Mouse (Mus musculus) neural tube, embryonic 11.5 days (tissue): ENCODE data around the gene Adrb1. TPM values are rescaled to one million over a fixed set of nuclear protein-coding genes. Genes with fewer than 3 reads are reported as not detected.

Experiments
- ATAC-seq: fragments of 200-750 bp; cut with Nextera tagmentation; 2 replicates; pipeline ENCODE4 v1.8.0; 2017; ENCODE audit warnings: moderate number of reproducible peaks, mild to moderate bottlenecking, moderate TSS enrichment, moderate library complexity; ENCODE audit not compliant: insufficient read depth, low FRiP score, low TSS enrichment
- DNase-seq: peaks from one replicate; pipeline ENCODE4 v3.0.0-alpha.2; 2015; ENCODE audit warnings: low spot score
- H3K27ac ChIP-seq: fragments of 300-500 bp; sonication (generic); 2 replicates; pipeline ENCODE4 v1.5.1; 2014; ENCODE audit warnings: low read depth, mild to moderate bottlenecking, low read length
- H3K27me3 ChIP-seq: fragments of 300-500 bp; sonication (generic); 2 replicates; pipeline ENCODE4 v1.6.1; 2014; ENCODE audit warnings: mild to moderate bottlenecking, low read length, mixed read lengths; ENCODE audit not compliant: control insufficient read depth, insufficient read depth
- H3K36me3 ChIP-seq: fragments of 300-500 bp; sonication (generic); 2 replicates; pipeline ENCODE4 v1.6.1; 2014; ENCODE audit warnings: mild to moderate bottlenecking, low read length, moderate library complexity, mixed read lengths; ENCODE audit not compliant: control insufficient read depth, insufficient read depth
- H3K4me1 ChIP-seq: fragments of 300-500 bp; sonication (generic); 2 replicates; pipeline ENCODE4 v1.6.1; 2014; ENCODE audit warnings: low read length, mixed read lengths; ENCODE audit not compliant: control insufficient read depth, insufficient read depth
- H3K4me2 ChIP-seq: fragments of 300-500 bp; sonication (generic); 2 replicates; pipeline ENCODE4 v1.6.1; 2014; ENCODE audit warnings: low read depth, mild to moderate bottlenecking, moderate library complexity
- H3K4me3 ChIP-seq: fragments of 300-500 bp; sonication (generic); 2 replicates; pipeline ENCODE4 v1.5.1; 2014; ENCODE audit warnings: low read depth, low read length
- H3K9ac ChIP-seq: fragments of 300-500 bp; sonication (generic); 2 replicates; pipeline ENCODE4 v1.6.1; 2014; ENCODE audit warnings: mild to moderate bottlenecking, low read length
- H3K9me3 ChIP-seq: fragments of 300-500 bp; sonication (generic); 2 replicates; pipeline ENCODE4 v1.6.1; 2016; ENCODE audit warnings: low read length; ENCODE audit not compliant: control insufficient read depth
- WGBS: fragments of 180-500 bp; shearing (Covaris S2); extraction: QIAGEN DNeasy Blood & Tissue Kit; methylation state at CpG from one replicate; pipeline ENCODE4 v1.1.7; 2014; 5-methylcytosine and 5-hydroxymethylcytosine counted together
- polyA plus RNA-seq: library from polyadenylated mRNA; unstranded; fragments of >200 nt; fragmentation: Nextera tagmentation; extraction: Ambion mirVana; gene quantifications from 2 replicates; pipeline ENCODE4 v1.2.1, GENCODE M21; 2014

Gene Adrb1
- polyA plus RNA-seq, 1 experiment from 2014 or later, result 0.20 TPM

DNA sequence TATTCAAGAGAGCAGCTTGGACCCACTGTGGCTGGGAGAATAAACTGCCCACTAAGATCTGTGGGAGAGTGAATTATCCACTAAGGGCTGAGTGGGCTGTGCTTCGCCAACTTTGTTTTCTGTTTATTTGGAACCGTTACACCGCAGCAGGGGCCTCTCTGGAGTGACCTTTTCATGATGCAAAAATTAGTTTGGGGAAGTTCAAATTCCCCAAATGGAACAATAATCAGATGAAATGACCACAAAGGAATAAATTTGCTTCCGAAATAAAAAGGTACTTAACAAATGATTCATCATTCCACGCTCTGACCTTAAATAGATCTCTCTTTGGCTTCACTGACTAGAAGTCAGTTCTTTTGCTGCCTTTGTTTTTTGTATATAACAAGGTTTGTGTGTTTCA, 8.4 kb upstream of the Adrb1 start:
- DNase-seq (no peak), ATAC-seq (no peak)
- WGBS, result 97% methylated on average over 5 of the region's 5 CpGs
- no peak overlapping the region for H3K9ac ChIP-seq
- no peaks in the 10 kb centered on the region for H3K36me3 ChIP-seq
- no peaks in the 10 kb centered on the region for H3K9me3 ChIP-seq
- no peaks in the 10 kb centered on the region for H3K4me1 ChIP-seq
- no peak overlapping the region for H3K4me2 ChIP-seq
- H3K4me3 ChIP-seq, result no peak overlapping the region
- no peaks in the 10 kb centered on the region for H3K27me3 ChIP-seq
- H3K27ac ChIP-seq, result no peak overlapping the region

DNA sequence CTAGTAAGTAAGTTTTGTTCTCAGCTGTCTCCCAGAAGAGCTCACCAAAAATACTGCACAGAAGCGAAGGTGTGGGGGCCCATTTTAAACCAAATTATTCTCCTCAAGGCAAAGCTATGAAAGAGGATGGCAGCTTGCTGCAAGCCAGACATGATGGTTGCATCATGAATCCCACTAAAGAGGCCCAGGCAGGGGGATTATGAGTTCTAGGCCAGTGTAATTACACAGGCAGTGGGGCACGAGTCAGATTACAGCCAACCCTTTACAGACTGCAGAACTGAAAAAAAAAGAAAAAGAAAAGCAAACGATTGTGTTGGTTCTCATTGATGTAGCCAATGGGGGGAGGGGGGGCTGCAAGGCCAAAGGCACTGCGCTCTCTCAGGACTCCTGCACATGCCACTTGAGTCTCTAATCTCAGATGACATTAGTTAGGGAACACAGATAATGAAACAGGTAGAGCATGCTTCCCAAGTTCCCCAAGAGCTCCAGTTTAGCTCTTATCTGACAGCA, 7.3 kb upstream of the Adrb1 start:
- Histone ChIP-seq H3K36me3 (no peaks in the 10 kb centered on the region), H3K4me2 (no peak overlapping the region), H3K27ac (no peak overlapping the region), H3K27me3 (peaks cover 6% of the 10 kb centered on the region; the same call in 1 of the 2 replicates), H3K4me3 (no peak overlapping the region), H3K4me1 (no peaks in the 10 kb centered on the region), H3K9ac (no peak overlapping the region), H3K9me3 (no peaks in the 10 kb centered on the region)
- 51% methylated on average over 4 of the region's 4 CpGs for WGBS
- ATAC-seq (no peak), DNase-seq (no peak)

DNA sequence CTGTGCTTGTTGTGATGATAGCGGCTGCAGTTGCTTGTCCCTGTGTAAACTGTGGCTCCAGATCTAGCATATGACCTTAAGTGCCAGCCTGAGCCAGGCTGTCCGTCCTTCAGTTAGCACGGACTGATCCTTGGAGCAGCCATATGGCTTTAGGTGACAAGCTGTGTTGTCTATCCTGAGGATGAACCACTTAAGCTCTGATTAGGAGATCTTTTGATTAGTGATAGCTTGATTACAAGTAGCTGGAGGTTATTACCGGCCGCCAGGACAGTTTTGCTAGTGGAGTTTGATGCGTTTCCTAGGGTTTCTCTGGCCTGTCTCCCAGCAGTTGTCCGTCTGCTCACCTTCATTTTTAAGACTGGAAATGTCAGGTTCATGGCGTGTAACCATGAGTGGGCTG, 4.0 kb upstream of the Adrb1 start:
- Histone ChIP-seq H3K4me2 (no peak overlapping the region), H3K9ac (no peak overlapping the region), H3K4me3 (no peak overlapping the region), H3K4me1 (peaks cover 9% of the 10 kb centered on the region), H3K27me3 (peaks cover 38% of the 10 kb centered on the region), H3K9me3 (no peaks in the 10 kb centered on the region), H3K27ac (no peak overlapping the region), H3K36me3 (no peaks in the 10 kb centered on the region)
- 82% methylated on average over 8 of the region's 8 CpGs for WGBS
- no peak for DNase-seq
- no peak for ATAC-seq

DNA sequence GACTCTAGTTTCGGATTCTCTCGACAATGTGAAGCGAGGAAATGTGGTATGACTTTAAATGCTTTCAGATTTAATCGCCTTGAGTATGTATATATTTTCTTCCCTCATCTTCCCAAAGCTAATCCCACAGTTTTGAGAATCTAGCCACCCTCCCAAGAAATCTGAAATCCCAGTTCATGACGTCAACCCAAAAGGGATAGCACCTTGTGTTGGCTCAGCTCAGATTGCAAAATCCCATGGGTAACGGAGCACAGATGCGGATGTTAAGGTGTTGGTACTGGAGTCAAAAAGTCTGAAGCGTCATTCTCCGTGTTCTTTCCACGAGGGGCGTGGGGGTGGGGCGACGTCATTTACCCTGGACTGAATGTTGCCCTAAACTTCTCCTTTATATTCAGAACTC, 1.1 kb upstream of the Adrb1 start:
- DNase-seq (no peak), ATAC-seq (no peak)
- H3K27me3 ChIP-seq, result peaks cover 60% of the 10 kb centered on the region
- no peaks in the 10 kb centered on the region for H3K9me3 ChIP-seq
- no peak overlapping the region for H3K27ac ChIP-seq
- peak overlapping the region; percentile 80 for H3K4me2 ChIP-seq
- no peak overlapping the region for H3K9ac ChIP-seq
- WGBS, result 27% methylated on average over 13 of the region's 13 CpGs
- H3K36me3 ChIP-seq, result no peaks in the 10 kb centered on the region
- peaks cover 12% of the 10 kb centered on the region for H3K4me1 ChIP-seq
- no peak overlapping the region for H3K4me3 ChIP-seq

DNA sequence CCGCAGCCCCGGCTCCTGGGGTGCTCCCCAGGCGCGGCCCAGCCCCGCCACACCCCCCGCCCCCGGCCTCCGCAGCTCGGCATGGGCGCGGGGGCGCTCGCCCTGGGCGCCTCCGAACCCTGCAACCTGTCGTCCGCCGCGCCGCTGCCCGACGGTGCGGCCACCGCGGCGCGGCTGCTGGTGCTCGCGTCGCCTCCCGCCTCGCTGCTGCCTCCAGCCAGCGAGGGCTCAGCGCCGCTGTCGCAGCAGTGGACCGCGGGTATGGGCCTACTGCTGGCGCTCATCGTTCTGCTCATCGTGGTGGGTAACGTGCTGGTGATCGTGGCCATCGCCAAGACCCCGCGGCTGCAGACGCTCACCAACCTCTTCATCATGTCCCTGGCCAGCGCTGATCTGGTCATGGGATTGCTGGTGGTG, 300 bp downstream of the Adrb1 start:
- Histone ChIP-seq H3K27me3 (peaks cover 64% of the 10 kb centered on the region), H3K9me3 (no peaks in the 10 kb centered on the region), H3K4me2 (peak overlapping the region; percentile 80), H3K9ac (peak overlapping the region; percentile 37; the same call in 1 of the 2 replicates), H3K36me3 (no peaks in the 10 kb centered on the region), H3K27ac (no peak overlapping the region), H3K4me3 (peak overlapping the region; percentile 40), H3K4me1 (peaks cover 12% of the 10 kb centered on the region)
- WGBS, result 2% methylated on average over 38 of the region's 48 CpGs
- DNase-seq (peak; percentile 42), ATAC-seq (0 out of 2 replicates have a peak, but pooled peaks have one; percentile 38)

DNA sequence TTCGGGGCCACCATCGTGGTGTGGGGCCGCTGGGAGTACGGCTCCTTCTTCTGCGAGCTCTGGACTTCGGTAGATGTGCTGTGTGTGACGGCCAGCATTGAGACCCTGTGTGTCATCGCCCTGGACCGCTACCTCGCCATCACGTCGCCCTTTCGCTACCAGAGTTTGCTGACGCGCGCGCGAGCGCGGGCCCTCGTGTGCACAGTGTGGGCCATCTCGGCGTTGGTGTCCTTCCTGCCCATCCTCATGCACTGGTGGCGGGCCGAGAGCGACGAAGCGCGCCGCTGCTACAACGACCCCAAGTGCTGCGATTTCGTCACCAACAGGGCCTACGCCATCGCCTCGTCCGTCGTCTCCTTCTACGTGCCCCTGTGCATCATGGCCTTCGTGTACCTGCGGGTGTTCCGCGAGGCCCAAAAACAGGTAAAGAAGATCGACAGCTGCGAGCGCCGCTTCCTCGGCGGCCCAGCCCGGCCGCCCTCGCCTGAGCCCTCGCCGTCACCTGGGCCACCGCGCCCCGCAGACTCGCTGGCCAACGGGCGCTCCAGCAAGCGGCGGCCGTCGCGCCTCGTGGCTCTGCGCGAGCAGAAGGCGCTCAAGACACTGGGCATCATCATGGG, 822 bp downstream of the Adrb1 start:
- DNase-seq (peak; percentile 55), ATAC-seq (peak; percentile 38; the same call in 1 of the 2 replicates)
- H3K9ac ChIP-seq, result no peak overlapping the region
- no peaks in the 10 kb centered on the region for H3K9me3 ChIP-seq
- peak overlapping the region; percentile 80 for H3K4me2 ChIP-seq
- H3K4me3 ChIP-seq, result peak overlapping the region; percentile 40
- no peak overlapping the region for H3K27ac ChIP-seq
- peaks cover 12% of the 10 kb centered on the region for H3K4me1 ChIP-seq
- no peaks in the 10 kb centered on the region for H3K36me3 ChIP-seq
- WGBS, result 2% methylated on average over 69 of the region's 69 CpGs
- H3K27me3 ChIP-seq, result peaks cover 64% of the 10 kb centered on the region

DNA sequence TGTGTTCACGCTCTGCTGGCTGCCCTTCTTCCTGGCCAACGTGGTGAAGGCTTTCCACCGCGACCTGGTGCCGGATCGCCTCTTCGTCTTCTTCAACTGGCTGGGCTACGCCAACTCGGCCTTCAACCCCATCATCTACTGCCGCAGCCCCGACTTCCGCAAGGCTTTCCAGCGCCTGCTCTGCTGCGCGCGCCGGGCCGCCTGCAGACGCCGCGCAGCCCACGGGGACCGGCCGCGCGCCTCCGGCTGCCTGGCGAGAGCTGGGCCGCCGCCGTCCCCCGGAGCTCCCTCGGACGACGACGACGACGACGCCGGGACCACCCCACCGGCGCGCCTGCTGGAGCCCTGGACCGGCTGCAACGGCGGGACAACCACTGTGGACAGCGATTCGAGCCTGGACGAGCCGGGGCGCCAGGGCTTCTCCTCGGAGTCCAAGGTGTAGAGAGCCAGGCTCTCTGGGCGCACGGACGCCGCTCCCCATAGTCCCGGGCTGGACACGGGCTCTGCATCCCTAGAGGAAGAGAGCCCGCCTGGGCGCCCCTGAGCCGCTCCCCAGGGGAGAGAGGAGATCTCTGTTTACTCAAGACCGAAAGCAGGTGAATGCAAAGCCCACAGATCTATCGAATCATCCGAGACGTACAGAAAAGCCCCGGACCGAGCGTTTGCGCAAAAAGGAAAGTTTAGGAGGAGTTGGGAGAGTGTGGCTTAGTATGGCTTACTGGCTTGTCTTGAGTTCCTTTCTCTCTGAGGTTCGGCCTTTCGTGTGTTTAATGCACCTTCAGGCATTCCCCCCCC, 1.5 kb downstream of the Adrb1 start:
- no peaks in the 10 kb centered on the region for H3K36me3 ChIP-seq
- peak overlapping the region; percentile 29; the same call in 1 of the 2 replicates for H3K9ac ChIP-seq
- peak overlapping the region; percentile 40 for H3K4me3 ChIP-seq
- H3K27me3 ChIP-seq, result peaks cover 64% of the 10 kb centered on the region
- DNase-seq (peak; percentile 52), ATAC-seq (no peak)
- H3K4me1 ChIP-seq, result peaks cover 12% of the 10 kb centered on the region
- 1% methylated on average over 67 of the region's 71 CpGs for WGBS
- H3K9me3 ChIP-seq, result no peaks in the 10 kb centered on the region
- H3K27ac ChIP-seq, result no peak overlapping the region
- peak overlapping the region; percentile 80 for H3K4me2 ChIP-seq

DNA sequence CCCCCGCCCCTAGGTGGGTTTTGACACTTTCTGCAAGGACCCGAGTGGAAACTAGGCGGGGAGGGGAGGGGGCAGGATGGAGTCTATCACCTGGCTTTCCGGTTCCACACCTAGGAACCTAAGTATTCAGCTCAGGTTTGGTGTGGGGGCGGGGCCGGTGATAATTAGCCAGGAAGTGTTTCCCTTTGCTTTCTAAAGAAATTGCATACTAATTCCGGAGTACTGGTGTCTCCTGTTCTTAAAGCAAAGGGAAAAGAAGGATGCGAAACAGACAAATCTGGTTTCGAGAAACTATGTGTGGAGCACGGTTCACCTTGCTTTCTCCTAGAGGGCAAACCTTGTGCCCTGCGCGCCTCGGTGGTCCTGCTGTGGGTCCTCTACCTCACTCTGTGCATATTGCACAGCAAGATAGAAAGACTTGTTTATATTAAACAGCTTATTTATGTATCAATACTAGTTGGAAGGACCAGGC, 2.2 kb downstream of the Adrb1 start:
- Histone ChIP-seq H3K9ac (no peak overlapping the region), H3K36me3 (no peaks in the 10 kb centered on the region), H3K4me3 (peak overlapping the region; percentile 40; the same call in 1 of the 2 replicates), H3K27ac (no peak overlapping the region), H3K9me3 (no peaks in the 10 kb centered on the region), H3K4me1 (peaks cover 12% of the 10 kb centered on the region), H3K4me2 (peak overlapping the region; percentile 80), H3K27me3 (peaks cover 60% of the 10 kb centered on the region)
- no peak for DNase-seq
- WGBS, result 6% methylated on average over 13 of the region's 13 CpGs
- ATAC-seq, result no peak
